Mouse (Mus musculus): ENCODE results near the gene Chaf1a.

Gene Chaf1a

DNA sequence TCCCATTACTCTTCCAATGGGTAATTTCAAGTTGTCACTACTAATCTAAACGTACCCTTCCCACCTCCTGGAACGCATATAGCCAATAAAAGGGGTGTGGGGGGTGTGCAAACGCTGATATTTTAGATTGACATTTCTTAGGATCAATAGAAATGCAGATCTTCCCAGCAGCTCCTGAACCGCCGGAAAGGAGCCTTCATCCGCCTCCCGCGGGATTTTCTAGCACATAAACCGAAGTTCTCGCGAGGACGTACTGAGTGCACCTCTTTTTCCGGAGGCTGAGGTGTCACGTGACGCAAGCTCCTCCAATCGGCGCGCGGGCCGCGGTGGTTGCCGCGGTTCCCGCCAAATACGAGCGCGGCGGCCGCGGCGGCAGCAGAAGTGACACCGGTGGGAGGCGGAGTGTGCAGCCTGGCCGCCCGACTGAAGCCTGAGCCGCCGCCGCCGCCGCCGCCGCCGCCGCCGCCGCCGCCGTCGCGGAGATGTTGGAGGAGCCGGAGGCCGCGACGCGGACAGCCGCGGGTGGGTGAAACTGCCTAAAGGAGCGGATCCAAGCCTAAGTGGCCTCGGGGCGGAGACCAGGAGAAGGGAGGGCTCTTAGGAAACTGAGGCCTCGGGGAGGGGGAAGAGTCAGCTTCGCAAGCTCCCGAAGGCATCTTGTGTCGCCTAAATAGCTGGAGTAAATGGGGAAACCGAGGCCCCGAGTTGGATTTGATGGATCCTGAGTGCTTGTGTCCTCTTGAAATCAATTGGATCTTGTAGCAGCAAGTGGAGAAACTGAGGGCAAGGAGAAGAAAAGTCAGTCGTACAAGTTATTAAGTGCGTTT lies at the start of gene Chaf1a:
Chaf1a (plus strand) TSS at position 410 of the 827 bp plus-strand sequence.
- peak; percentile 96 for DNase-seq

DNA sequence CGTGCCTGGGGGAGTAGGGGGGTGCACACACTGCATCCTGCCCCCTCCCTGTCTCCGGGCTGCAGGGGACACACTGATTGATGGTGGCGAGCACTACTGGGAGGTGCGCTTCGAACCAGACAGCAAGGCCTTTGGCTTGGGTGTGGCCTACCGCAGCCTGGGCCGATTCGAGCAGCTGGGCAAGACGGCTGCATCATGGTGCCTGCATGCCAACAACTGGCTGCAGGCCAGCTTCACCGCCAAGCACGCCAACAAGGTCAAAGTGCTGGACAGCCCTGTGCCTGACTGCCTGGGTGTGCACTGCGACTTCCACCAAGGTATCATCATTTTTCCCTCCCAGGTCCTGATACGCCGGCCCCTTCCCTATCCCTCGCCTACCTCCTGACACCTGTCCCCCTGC lies 44.2 kb upstream of the Chaf1a start:
- no peak for DNase-seq

DNA sequence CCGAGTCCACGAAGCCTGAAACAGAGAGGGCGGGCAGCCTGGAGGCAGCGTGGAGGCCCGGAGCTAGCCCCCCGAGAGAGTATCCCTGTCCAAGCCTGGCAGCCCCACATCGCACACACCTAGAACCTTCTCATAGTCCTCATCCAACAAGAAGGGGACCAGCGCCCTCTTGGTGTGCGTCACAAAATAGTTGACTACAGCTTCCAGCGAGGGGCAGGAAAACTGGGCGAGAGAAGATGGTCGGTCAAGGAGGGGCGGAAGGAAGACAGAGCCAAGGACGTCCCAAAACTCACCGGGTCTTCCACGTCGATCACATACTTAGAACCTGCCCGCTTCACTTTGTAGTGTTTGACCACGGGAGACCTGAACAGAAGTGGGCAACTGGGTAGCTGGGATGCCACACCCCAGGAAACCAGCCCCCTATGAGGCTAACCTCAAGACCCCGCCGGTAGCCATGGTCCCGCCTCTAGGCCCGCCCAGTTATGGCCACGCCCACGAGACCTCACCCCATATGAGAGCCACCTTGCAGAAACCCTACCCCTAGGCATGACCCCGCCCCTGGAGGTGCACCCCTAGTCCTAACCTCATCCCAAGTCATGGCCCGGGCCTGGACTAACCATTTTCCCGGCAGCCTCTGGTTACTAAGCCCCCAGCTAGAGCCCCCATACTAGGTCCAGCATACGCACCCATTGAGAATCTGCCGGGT lies 40.3 kb upstream of the Chaf1a start:
- DNase-seq, result no peak

DNA sequence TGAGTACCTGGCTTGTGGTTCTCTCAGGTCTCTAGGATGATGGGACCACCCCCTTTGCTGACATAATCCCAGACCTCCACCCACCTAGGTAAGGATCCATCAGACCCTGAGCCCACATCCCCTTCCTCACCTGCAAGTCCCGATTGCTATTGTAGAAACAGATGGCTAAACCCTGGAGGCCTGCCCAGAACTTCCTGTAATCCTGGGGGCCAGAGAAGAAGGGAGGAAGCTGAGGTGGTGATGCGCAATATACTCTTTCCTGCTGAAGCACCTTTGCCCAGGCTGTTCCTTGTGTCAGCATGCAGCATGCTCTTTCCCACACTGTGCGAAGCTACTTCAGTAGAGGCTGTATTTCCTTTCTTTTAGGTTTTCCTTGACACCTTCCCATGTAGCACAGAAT lies 37.2 kb upstream of the Chaf1a start:
- no peak for DNase-seq

DNA sequence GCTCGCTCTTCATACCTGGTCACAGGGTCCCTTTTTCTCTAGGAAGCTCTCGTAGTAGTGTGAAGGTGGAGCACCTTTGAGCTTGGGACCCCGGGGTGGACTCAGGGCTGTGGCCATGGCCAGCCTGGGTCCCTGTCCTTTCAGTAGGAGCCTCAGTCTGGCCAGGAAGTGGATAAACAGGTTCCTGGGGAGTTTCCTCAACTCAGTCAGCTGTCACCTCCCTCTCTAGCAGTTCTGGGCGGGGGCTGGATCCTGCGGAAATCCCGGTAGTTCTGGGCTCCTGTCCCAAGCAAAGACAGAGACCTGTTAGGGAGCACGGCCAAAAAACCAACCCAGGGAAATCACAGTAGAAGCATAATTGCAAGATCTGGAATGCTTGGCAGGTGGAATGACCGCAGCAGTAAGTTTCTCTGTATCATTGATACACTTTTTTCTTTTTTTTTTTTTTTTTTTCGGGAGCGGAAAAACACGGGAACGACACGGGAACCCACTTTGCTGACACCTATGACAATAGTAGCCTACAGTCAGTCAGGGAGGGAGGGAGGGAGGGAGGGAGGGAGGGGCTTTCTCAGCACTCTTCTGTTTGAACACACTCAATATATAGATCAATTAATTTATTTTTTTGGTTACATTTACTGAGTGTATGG lies 34.7 kb upstream of the Chaf1a start, which contains the start of the genes Stap2 and Mpnd:
Stap2 (minus strand) TSS at position 170 of the 647 bp plus-strand sequence.
Mpnd (plus strand) TSS at position 297 of the 647 bp plus-strand sequence.
- no peak for DNase-seq

DNA sequence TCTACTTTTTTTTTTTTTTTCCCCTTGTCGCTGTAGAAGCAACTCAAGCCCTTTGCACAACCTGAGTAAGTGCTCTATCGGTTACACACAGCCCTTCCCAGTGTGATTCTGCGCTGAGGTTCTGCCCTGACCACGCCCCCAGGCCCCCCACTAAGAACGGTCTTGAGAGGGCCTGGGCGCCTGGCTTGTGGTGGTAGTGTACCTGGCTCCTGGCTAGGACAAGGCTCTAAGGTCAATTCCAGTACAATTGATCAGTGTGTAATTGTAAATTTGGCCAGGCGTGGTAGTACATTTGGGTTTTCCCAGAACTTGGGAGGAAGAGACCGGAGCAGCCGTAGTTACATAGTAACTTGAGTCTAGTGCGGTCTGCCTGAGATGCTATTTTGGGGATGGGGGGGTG lies 33.3 kb upstream of the Chaf1a start:
- no peak for DNase-seq

DNA sequence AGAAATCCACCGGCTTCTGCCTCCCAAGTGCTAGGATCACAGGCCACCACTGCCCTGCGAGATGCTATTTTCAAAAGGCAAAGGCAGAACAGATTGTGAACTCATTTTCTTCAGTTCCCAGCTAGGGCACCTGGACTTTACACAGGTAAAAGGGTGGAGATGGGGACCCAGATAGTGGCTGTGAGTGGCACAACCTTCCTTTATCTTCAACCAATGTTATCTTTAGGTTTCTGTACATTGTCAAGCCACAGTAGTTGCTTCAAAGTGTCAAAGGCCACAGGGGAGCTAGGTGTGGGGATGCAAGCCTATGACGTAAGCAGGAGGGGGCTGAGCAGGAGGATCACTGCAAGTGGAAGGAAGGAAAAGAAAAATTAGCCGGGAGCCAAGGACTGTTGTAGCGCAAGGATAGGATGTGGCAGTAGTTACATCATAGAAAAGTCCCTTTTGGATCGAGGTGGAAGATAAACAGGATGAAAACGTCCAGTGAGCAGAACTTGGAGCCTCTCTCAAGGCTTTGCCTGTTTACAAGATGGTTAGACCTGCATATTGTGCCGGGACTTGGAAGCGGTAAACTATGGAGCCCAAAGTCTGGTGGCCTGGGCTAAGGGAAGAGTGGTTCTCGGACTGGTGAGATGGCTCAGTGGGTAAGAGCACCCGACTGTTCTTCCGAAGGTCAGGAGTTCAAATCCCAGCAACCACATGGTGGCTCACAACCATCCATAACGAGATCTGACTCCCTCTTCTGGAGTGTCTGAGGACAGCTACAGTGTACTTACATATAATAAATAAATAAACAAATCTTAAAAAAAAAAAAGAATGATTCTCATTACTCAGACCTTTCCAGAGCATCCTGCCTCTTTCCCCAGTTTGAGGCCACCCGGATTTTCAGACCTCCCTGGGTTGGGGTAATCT lies 32.5 kb upstream of the Chaf1a start:
- DNase-seq, result no peak

DNA sequence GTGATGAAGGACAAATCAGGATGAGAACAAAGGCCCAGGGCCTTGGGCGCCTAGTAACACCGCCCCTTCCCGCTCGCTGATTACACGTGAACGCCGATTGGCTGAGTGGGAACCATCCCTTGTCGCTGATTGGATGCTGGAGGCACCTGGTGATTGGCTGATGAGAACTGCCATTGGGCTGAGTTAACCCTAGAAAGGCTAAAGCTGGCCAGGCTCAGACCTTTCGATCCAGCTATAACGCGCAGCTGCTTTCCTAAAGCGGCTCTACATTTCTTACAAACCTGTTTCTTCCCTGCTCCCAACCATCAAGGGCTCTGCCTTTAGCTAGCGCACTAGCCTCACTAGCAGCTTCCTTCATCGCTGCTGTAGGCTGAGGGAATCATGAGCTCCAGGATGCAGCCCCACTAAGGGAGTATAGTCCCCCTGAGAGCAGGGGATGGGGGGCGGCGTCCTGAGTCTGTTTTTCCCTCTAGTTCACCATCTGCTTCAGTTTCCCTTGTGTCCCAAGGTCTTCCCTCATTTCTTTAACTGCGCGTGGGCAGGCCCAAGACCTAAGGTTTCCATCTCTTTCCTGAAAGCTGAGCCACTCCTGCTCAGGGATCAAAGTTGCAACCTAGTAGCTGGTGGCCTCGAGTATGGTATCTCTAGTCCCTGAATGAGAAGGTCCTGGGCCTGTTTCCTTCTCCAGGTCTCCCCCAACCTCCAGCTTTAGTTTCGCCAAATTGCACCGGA lies 31.7 kb upstream of the Chaf1a start:
- peak; percentile 92 for DNase-seq

DNA sequence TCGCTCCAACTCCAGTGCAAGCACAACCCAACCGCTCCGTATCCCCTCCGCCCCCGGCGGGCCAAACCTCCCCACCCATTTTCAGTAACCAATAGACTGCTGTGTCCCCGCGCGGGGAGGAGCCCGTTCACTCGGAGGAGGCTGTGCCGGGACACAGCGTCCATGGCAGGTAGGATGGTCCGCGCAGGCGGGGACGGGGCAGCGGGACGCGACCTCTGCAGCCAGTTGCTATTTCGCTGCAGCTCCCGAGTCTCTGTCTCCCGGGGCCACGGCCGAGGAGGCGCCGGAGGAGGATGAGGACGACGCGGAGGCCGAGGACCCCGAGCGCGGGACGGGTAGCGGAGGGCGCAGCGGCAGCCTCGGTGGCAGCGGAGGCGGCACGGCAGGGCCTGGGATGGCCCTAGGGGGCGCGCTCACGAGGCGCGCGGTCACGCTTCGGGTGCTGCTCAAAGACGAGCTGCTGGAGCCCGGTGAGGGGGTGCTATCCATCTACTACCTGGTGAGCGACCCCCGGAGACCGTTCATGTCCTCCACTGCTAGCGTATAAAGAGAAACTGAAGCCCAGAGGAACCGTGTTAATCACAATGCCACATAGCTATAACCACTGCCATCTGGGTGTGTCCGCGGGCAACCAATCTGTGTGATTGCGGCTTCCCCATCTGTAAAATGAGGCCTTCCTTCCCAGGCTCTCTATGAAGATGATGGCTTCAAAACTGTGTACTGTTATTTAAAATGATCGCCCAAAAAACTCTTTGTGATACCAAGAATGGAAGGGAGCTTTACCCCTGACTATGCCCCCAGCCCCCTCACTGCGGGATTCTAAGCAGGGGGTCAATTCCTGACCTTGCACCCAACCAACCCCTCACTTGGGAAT lies 30.9 kb upstream of the Chaf1a start:
- DNase-seq, result peak; percentile 92

DNA sequence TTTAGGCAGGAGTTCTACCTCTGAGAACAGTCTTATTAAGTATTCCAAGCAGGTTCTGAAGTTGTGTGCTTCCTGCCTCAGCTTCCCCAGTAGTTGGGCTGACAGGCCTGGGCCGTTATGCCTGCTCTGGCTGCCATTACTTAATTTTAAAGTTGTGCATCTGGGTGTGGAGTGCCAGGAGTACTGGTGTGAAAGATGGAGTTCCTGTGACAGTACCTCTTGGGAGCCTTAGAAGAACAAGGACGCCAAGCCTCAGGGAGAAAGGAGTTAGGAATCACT lies 30.3 kb upstream of the Chaf1a start:
- no peak for DNase-seq

DNA sequence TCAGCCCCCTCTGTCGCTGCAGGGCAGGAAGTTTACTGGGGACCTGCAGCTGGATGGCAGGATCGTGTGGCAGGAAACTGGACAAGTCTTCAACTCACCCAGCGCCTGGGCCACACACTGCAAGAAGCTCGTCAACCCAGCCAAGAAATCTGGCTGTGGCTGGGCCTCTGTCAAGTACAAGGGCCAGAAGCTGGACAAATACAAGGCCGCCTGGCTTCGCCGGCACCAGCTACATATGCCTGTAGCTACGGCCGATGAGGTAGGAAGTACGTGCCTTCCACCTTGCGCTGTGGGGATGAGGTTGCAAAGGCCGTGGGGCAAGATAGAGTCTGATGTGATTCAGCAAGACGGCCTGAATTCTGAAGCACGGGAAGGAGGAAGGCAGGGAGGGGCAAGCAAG lies 30.0 kb upstream of the Chaf1a start:
- no peak for DNase-seq

DNA sequence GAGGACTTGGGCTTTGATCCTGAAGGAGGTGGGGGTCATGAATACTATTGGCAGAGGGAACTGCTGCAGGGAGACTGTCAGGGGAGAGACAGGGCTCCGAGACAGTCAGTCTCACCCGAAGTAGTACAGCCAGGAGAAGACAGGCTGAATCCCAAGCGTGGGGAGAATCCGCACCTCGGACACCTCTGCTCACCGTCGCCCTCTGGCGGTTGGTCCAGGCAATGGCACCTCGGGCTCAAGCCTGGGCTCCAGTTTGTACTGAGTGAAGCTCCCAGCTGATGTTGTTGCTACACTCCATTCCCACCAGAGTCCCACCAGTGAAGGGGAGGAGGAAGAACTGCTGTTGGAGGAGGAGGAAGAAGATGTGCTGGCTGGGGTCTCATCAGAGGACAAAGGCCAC lies 29.6 kb upstream of the Chaf1a start:
- peak; percentile 75 for DNase-seq

DNA sequence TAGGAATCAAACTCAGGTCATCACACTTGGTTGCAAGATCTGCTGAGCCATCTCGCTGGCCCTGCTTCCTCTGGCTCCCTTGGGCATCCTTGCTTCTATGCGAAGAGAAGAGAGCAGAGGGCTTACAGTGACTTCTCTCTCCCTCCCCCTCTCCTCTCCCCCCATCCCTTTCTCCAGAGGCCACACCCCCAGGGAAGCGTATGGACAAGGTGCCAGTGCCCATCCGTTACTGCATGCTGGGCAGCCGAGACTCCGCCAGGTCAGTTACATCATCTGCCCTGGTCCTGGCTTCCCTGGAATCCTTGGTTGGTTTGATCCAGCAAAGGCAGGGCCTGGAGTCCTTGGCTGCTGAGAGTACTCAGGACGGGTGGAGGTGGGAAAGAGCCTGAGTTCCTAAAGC lies 28.8 kb upstream of the Chaf1a start:
- no peak for DNase-seq

DNA sequence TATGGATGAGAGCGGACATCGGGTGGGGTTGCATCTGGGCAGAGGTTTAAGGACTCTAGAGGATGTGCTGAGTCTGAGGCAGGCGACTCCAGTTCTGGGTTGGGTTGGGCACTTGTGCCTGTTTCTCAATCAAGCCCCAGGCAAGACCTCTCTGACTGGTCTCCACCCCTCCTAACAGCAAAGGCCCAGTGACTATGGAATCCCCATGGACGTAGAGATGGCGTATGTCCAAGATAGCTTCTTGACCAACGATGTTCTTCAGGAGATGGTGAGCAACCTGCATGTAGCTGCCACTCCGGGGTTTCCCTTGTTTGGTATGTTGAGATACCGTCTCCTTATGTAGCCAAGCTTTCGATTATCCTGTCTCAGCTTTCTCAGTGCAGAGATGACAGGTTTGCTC lies 24.9 kb upstream of the Chaf1a start:
- DNase-seq, result no peak

DNA sequence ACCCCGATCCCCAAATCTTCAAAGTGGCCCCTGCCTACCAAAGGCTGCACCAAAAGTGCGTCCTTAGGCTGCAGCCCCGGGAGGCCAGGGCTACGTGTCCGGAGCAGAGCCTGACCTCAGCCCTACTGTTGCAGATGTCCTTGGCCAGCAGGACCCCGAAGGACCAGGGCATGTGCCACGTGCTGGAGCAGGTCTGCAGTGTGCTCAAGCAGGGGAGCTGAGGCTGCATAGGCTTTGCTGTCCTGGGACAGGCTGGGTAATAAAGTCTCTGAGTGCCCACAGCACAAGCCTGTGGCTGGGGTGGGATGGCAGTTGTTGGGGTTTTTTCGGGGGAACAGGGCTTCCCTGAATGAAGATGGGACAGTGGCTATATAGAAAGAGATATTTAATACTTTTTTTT lies 23.9 kb upstream of the Chaf1a start:
- DNase-seq, result no peak

DNA sequence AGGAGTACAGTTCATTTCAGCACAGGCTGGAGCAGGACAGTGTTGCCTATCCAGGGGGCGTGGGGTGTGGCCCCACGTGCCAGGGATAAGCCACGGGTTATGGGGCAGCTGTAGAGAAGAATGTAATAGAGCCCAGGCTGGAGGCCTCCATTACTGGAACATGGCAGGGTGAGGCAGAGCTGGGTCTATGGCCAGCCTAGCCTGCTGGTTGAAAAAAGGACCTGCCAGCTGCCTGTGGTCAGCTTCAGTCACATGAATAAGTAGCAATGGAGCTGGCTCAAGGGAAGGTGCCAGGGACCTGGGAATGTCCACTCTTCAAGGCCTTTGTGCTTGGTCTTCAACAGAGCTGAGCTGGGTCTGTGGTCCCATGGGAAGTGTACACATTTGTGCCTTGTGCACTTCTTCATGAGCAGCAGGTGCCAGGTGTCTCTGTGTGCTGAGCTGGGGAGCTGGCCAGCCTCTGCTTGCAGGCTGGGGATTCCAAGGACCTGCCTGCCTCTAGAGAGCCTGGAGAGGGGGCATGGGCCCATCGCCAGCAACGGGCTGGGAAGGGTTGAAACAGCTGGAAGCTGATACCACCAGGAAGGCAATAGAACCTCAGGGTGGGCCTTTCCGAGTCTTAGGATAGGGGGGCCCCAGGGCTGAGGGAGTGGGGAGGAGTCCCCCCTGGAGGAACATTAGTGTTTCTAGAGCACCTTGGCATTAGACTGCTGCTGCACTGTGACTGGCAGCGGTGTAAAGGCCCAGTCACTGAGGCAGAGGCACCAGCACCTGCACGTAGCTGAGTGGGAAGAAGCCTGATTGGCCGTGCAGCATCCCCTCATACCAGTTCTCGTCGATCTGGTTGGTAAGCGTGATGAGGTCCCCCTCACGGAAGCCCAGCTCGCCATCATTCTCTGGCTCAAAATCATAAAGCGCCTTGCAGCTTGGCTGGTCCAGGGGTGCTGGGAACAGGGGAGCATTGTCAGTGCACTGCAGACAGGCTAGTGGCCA lies 23.1 kb upstream of the Chaf1a start:
- DNase-seq, result no peak

DNA sequence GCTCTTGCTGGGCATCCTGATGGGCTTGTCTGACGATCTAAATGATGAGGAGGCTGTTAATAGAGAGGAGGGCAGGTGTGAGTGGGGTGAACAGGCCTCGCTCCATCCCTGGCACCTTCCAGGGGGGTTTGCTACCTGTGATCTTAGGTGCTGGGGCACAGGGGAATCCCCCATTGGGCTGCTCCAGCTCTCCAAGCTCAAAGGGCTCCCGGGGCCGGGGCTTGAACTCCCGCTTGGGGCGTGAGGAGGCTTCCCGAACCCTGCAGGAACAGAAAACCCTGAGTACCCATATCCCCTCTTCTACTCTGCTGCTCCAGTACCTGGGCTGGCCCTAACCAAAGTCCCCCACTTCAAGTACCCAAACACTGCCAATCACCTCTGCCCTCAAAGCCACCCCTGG lies 22.4 kb upstream of the Chaf1a start:
- DNase-seq, result no peak

DNA sequence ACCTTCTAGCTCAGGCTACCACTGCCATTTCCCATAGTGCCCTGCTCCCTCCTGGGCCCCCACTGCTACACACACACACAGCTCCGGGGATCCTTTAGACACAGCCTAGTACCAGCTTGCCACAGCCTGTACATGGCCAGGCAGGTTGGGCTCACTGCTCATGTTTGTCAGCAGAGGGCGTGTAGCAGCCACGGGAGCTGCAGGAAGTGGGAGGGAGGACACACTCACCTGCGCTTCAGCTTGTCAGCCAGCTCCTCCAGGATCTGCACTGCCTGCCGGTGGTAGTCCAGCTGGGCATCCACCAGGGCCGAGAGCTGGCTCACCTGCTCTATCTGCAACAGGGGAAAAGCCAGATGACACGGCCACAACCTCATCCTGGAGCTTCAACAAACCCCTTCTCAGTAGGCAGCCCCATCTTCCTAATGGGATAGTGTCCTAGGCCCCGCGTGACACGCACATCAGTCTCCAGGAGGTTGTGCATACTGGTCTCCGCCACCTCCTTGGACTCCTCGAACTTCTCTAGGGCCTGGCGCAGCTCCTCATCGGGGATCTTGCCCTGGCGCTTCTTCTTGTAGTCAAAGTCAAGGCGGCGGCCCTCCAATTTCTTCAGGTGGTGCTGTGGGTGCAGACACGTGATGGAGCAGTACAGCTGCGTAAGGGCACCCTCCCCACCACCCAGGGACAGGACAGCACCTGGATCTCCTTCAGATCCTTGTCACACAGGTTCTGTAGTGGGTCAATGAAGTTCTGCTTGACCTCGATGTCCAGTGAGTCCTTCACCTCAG lies 21.7 kb upstream of the Chaf1a start:
- DNase-seq, result peak; percentile 73

Data from right cerebral cortex, postnatal 25 days (tissue).